Mouse (Mus musculus) frontal cortex, postnatal 36 days (tissue): ENCODE results near the gene Rras2.

Experiments
- DNase-seq, 2 experiments: peaks; one replicate each; pipeline ENCODE4 v3.0.0; 2022; ENCODE audit warnings: low spot score in 2 of 2

Gene Rras2

GRCm38 (mm10) chr7:114071851-114072616 lies 45.5 kb downstream of the Rras2 start:
- peak; percentile 51 to 60 for DNase-seq

- no peak for DNase-seq
Measured at GRCm38 (mm10) chr7:114071395-114071794, 46.2 kb downstream of the Rras2 start.

GRCm38 (mm10) chr7:114070458-114070840 lies 47.1 kb downstream of the Rras2 start:
- no peak for DNase-seq

- DNase-seq: no peak
Measured at GRCm38 (mm10) chr7:114069726-114070457, 47.7 kb downstream of the Rras2 start.

- no peak for DNase-seq
Measured at GRCm38 (mm10) chr7:114068956-114069533, 48.5 kb downstream of the Rras2 start.

GRCm38 (mm10) chr7:114066529-114067178 lies 50.9 kb downstream of the Rras2 start:
- DNase-seq: peak; percentile 85 to 88

- no peak for DNase-seq
Measured at GRCm38 (mm10) chr7:114065407-114066185, 52.0 kb downstream of the Rras2 start.

GRCm38 (mm10) chr7:114063966-114064365 lies 53.6 kb downstream of the Rras2 start:
- DNase-seq: no peak

- DNase-seq: peak in 1 of 2 experiments; percentile 55
Measured at GRCm38 (mm10) chr7:114063534-114063933, 54.0 kb downstream of the Rras2 start.

- DNase-seq: no peak
Measured at GRCm38 (mm10) chr7:114062451-114062850, 55.1 kb downstream of the Rras2 start.

- no peak for DNase-seq
Measured at GRCm38 (mm10) chr7:114060445-114060844, 57.1 kb downstream of the Rras2 start.

- DNase-seq: no peak
Measured at GRCm38 (mm10) chr7:114058927-114059441, 58.6 kb downstream of the Rras2 start.

GRCm38 (mm10) chr7:114058166-114058565 lies 59.4 kb downstream of the Rras2 start:
- no peak for DNase-seq

GRCm38 (mm10) chr7:114053720-114054119 lies 63.9 kb downstream of the Rras2 start:
- DNase-seq: no peak

- no peak for DNase-seq
Measured at GRCm38 (mm10) chr7:114045814-114046213, 71.8 kb downstream of the Rras2 start.

- no peak for DNase-seq
Measured at GRCm38 (mm10) chr7:114043929-114044549, 73.5 kb downstream of the Rras2 start.

GRCm38 (mm10) chr7:114042973-114043928 lies 74.3 kb downstream of the Rras2 start:
- no peak for DNase-seq

- no peak for DNase-seq
Measured at GRCm38 (mm10) chr7:114041349-114041748, 76.2 kb downstream of the Rras2 start.

- no peak for DNase-seq
Measured at GRCm38 (mm10) chr7:114037237-114037636, 80.3 kb downstream of the Rras2 start.

GRCm38 (mm10) chr7:114029596-114029995 lies 88.0 kb downstream of the Rras2 start:
- peak; percentile 28 to 56 for DNase-seq
